20 mouse cellular contexts compared by ENCODE assay signal in genomic region chr10:42574639-42575038, GRCm38 (mm10). TPM values are rescaled to one million over a fixed set of nuclear protein-coding genes. Genes with fewer than 3 reads are reported as not detected.
DNase-seq lines count a peak whose midpoint lies in the region; ATAC-seq and TF ChIP-seq lines count a peak whose summit lies in the region.
"Had no signal": no experiment of that assay in that cellular context is flagged by ENCODE, and none has a peak within 500 bp of the region (broad histone marks: within the 10 kb centered on the region; RNA-seq: fewer than 3 reads in every experiment).

No protein-coding gene starts in this region.

- TF ChIP-seq CTCF in midbrain, postnatal 0 days (IDR thresholded peaks at IDR 0.05) = no peak
- TF ChIP-seq CTCF in stomach, postnatal 0 days (IDR thresholded peaks at IDR 0.05; ENCODE audit: low read depth) = no peak

- H3K27me3 ChIP-seq in midbrain, embryonic 11.5 days (ENCODE audit: control insufficient read depth, insufficient read depth, low read length) = peaks cover 86% of the 10 kb centered on the region
- peaks cover 80% of the 10 kb centered on the region for H3K27me3 ChIP-seq in midbrain, postnatal 0 days (ENCODE audit: insufficient read depth, low read length)
- peaks cover 100% of the 10 kb centered on the region for H3K27me3 ChIP-seq in embryonic facial prominence, embryonic 10.5 days (replicated peaks; ENCODE audit: low read depth, poor library complexity, severe bottlenecking)
- H3K27me3 ChIP-seq in stomach, postnatal 0 days (ENCODE audit: control insufficient read depth, insufficient read depth, low read length) = peaks cover 32% of the 10 kb centered on the region

- H3K4me2 ChIP-seq in midbrain, embryonic 11.5 days = no peak overlapping the region
- H3K4me2 ChIP-seq in midbrain, postnatal 0 days (ENCODE audit: low read depth, low read length, poor library complexity, severe bottlenecking) = no peak overlapping the region
- no peak overlapping the region for H3K4me2 ChIP-seq in stomach, postnatal 0 days (replicated peaks; ENCODE audit: low read depth)
- H3K4me2 ChIP-seq: hindbrain, embryonic 15.5 days; midbrain, embryonic 13.5 days; neural tube, embryonic 13.5 days had no signal

- 11% methylated on average over 10 of the region's 10 CpGs for WGBS in midbrain, embryonic 11.5 days
- WGBS in midbrain, postnatal 0 days = 34% methylated on average over 10 of the region's 10 CpGs
- 4% methylated on average over 10 of the region's 10 CpGs for WGBS in embryonic facial prominence, embryonic 10.5 days
- under 1% methylated on average over 10 of the region's 10 CpGs for WGBS in stomach, postnatal 0 days

- H3K27ac ChIP-seq in midbrain, embryonic 11.5 days (ENCODE audit: low read depth, low read length) = no peak overlapping the region
- H3K27ac ChIP-seq in midbrain, postnatal 0 days (ENCODE audit: low read depth, low read length) = no peak overlapping the region
- no peak overlapping the region for H3K27ac ChIP-seq in embryonic facial prominence, embryonic 10.5 days (replicated peaks)
- H3K27ac ChIP-seq in stomach, postnatal 0 days (replicated peaks) = no peak overlapping the region
- H3K27ac ChIP-seq: hindbrain, embryonic 15.5 days; midbrain, embryonic 13.5 days; neural tube, embryonic 13.5 days had no signal

- peaks cover 4% of the 10 kb centered on the region for H3K36me3 ChIP-seq in midbrain, embryonic 11.5 days (ENCODE audit: control insufficient read depth, insufficient read depth, low read length)
- H3K36me3 ChIP-seq in midbrain, postnatal 0 days (ENCODE audit: insufficient read depth, low read length) = no peaks in the 10 kb centered on the region
- H3K36me3 ChIP-seq in embryonic facial prominence, embryonic 10.5 days (replicated peaks) = no peaks in the 10 kb centered on the region
- no peaks in the 10 kb centered on the region for H3K36me3 ChIP-seq in stomach, postnatal 0 days (ENCODE audit: control insufficient read depth, insufficient read depth, low read length)
- H3K36me3 ChIP-seq: hindbrain, embryonic 15.5 days; midbrain, embryonic 13.5 days; neural tube, embryonic 13.5 days had no signal

- H3K9me3 ChIP-seq in midbrain, embryonic 11.5 days (ENCODE audit: control insufficient read depth, low read length) = no peaks in the 10 kb centered on the region
- H3K9me3 ChIP-seq in midbrain, postnatal 0 days (ENCODE audit: low read length) = no peaks in the 10 kb centered on the region
- H3K9me3 ChIP-seq in embryonic facial prominence, embryonic 10.5 days = no peaks in the 10 kb centered on the region
- no peaks in the 10 kb centered on the region for H3K9me3 ChIP-seq in stomach, postnatal 0 days (ENCODE audit: control insufficient read depth, low read length)
- H3K9me3 ChIP-seq: hindbrain, embryonic 15.5 days; midbrain, embryonic 13.5 days; neural tube, embryonic 13.5 days had no signal

- no peak for ATAC-seq in midbrain, embryonic 11.5 days (ENCODE audit: low FRiP score)
- no peak for ATAC-seq in midbrain, postnatal 0 days (ENCODE audit: low FRiP score)
- 0 out of 2 replicates have a peak, but pooled peaks have one; percentile 18 for ATAC-seq in stomach, postnatal 0 days (ENCODE audit: low FRiP score, low TSS enrichment)
- ATAC-seq: midbrain, embryonic 13.5 days had no signal

- TF ChIP-seq EP300 in stomach, postnatal 0 days (optimal IDR thresholded peaks at IDR 0.05) = no peak

- DNase-seq in heart, adult 11 months = peak; percentile 65
- no peak for DNase-seq in heart, adult 18-20 months
- peak; percentile 92 for DNase-seq in midbrain, embryonic 11.5 days (ENCODE audit: low spot score, missing footprints)
- no peak for DNase-seq in midbrain, postnatal 0 days (ENCODE audit: low spot score)
- peak; percentile 43 for DNase-seq in embryonic facial prominence, embryonic 10.5 days (ENCODE audit: low spot score)
- DNase-seq in stomach, postnatal 0 days (ENCODE audit: low spot score) = no peak
- DNase-seq in retina, embryonic 14.5 days (ENCODE audit: low spot score) = no peak
- DNase-seq in testis, postnatal 10 days (ENCODE audit: low spot score) = no peak
- DNase-seq: cerebellum, postnatal 36 days; gastrocnemius, postnatal 36 days; left cerebral cortex, postnatal 4 days; lung, adult 18-20 months; spleen, adult 18-20 months had no signal

- H3K4me3 ChIP-seq in midbrain, embryonic 11.5 days (ENCODE audit: low read depth, low read length) = no peak overlapping the region
- no peak overlapping the region for H3K4me3 ChIP-seq in midbrain, postnatal 0 days (ENCODE audit: low read depth, low read length)
- no peak overlapping the region for H3K4me3 ChIP-seq in embryonic facial prominence, embryonic 10.5 days
- no peak overlapping the region for H3K4me3 ChIP-seq in stomach, postnatal 0 days (ENCODE audit: low read depth, low read length)
- H3K4me3 ChIP-seq: erythroblast, embryonic 14.5 days; hindbrain, embryonic 15.5 days; midbrain, embryonic 13.5 days; neural tube, embryonic 13.5 days had no signal

- no peak overlapping the region for H3K9ac ChIP-seq in midbrain, embryonic 11.5 days (ENCODE audit: low read length)
- H3K9ac ChIP-seq in midbrain, postnatal 0 days (replicated peaks; ENCODE audit: low read length, poor library complexity, severe bottlenecking) = no peak overlapping the region
- no peak overlapping the region for H3K9ac ChIP-seq in stomach, postnatal 0 days (ENCODE audit: low read length)
- H3K9ac ChIP-seq: hindbrain, embryonic 15.5 days; midbrain, embryonic 13.5 days; neural tube, embryonic 13.5 days had no signal

- H3K4me1 ChIP-seq in midbrain, embryonic 11.5 days (ENCODE audit: control insufficient read depth, insufficient read depth, low read length) = peaks cover 21% of the 10 kb centered on the region
- H3K4me1 ChIP-seq in midbrain, postnatal 0 days (ENCODE audit: insufficient read depth, low read length) = no peaks in the 10 kb centered on the region
- peaks cover 15% of the 10 kb centered on the region for H3K4me1 ChIP-seq in embryonic facial prominence, embryonic 10.5 days
- H3K4me1 ChIP-seq in stomach, postnatal 0 days (replicated peaks; ENCODE audit: control insufficient read depth, insufficient read depth) = no peaks in the 10 kb centered on the region

RNA-seq across cellular contexts. Expression of gene Nr2e1, which starts 8.8 kb away (rescaled TPM):
- total RNA-seq in heart, adult 18-20 months (2021) = not detected
- 32.2 and 32.6 TPM in 2 replicates for polyA plus RNA-seq in midbrain, embryonic 11.5 days (2014; fragmentation: Nextera tagmentation; extraction: Ambion mirVana)
- 1.3 and 3.2 TPM in 2 replicates for total RNA-seq in midbrain, postnatal 0 days (2014; rRNA removed)
- 3.2 and 3.6 TPM in 2 replicates for polyA plus RNA-seq in midbrain, postnatal 0 days (2015; fragmentation: Nextera tagmentation; extraction: Ambion mirVana)
- polyA plus RNA-seq in embryonic facial prominence, embryonic 10.5 days (2016; fragmentation: Nextera tagmentation; extraction: Ambion mirVana) = 10.4 and 11.5 TPM in 2 replicates
- 0.04 TPM in 1 of 2 replicates, not detected in the other for polyA plus RNA-seq in stomach, postnatal 0 days (2015; fragmentation: Nextera tagmentation; extraction: Ambion mirVana)
- total RNA-seq: adrenal gland, adult 18-20 months; gastrocnemius, postnatal 36 days had no signal
- polyA plus RNA-seq: erythroblast, embryonic 14.5 days; heart, embryonic 16.5 days; kidney, embryonic 16.5 days; neural tube, embryonic 13.5 days had no signal

RNA-seq across cellular contexts. Expression of gene Ostm1, which starts 9.0 kb away (rescaled TPM):
- total RNA-seq in heart, adult 18-20 months (2021) = 10 to 100 TPM; 21.2 to 22.7 TPM
- 28.5 and 29.2 TPM in 2 replicates for polyA plus RNA-seq in midbrain, embryonic 11.5 days (2014; fragmentation: Nextera tagmentation; extraction: Ambion mirVana)
- 41.8 and 46.6 TPM in 2 replicates for total RNA-seq in midbrain, postnatal 0 days (2014; rRNA removed)
- polyA plus RNA-seq in midbrain, postnatal 0 days (2015; fragmentation: Nextera tagmentation; extraction: Ambion mirVana) = 39.5 and 40.0 TPM in 2 replicates
- polyA plus RNA-seq in embryonic facial prominence, embryonic 10.5 days (2016; fragmentation: Nextera tagmentation; extraction: Ambion mirVana) = 15.4 and 15.7 TPM in 2 replicates
- polyA plus RNA-seq in stomach, postnatal 0 days (2015; fragmentation: Nextera tagmentation; extraction: Ambion mirVana) = 13.0 and 13.5 TPM in 2 replicates

Comparison
In these comparisons a context has a peak if more than half of its experiments do, and no peak if none do; other contexts are left out.
1. DNase-seq: peak in heart, adult 11 months (single experiment), midbrain, embryonic 11.5 days (single experiment) and embryonic facial prominence, embryonic 10.5 days (single experiment); none in heart, adult 18-20 months (0 of 2), midbrain, postnatal 0 days (single experiment), stomach, postnatal 0 days (single experiment), retina, embryonic 14.5 days (single experiment) and testis, postnatal 10 days (single experiment).